ENCODE assay signal across 8 mouse cellular contexts in the genomic region with DNA sequence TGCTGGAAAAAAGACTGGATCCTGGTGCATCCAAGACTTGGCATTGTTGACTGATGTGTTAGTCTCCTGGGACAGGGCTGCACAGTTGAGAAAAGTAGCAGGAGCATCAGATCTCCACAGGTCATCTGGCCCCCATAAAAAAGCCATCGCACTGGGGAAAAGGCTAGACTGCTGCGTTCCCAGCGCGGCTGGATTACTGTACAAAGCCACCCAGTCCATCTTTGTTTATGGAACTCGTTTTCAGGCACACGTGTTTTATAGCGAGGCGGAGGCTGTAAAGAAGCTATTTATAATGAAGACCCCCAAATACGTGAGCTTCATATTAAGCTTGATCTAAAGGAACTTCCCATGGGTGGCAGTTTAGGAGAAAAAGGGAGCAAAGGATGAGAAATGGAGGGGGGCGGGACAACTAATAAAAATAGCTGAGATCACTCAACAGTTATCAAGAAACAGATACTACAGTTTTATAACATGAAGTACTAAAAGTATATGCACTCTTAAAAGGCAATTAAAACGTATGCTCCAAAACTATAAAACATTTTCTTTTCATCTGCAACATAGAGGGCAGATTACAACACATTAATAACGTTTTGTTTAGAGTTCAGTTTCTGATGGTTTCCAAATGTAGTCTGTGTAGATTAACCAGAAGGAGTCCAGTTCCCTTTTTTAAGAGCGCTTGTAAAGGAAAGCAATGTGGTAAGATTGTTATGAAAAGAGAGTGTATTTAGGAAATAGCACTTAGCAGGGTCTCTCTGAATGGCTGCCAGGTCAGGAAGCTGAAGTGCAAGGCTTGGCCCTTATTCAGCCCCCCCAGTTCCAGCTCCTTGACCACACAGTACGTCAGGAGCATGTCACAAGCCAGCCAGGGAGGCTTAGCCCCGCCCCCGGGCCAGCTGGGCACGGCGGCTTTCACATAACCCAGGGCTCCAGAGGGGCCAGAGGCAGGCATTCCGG.
DNase-seq lines count a peak whose midpoint lies in the region; ATAC-seq and TF ChIP-seq lines count a peak whose summit lies in the region.

No protein-coding gene starts in this region.

- peak; percentile 70 for ATAC-seq in heart, postnatal 0 days (ENCODE audit: insufficient read depth, low read depth)
- peak; percentile 89 for ATAC-seq in stomach, embryonic 16.5 days (ENCODE audit: insufficient read depth, low FRiP score)

- H3K9me3 ChIP-seq in heart, postnatal 0 days (replicated peaks; ENCODE audit: control insufficient read depth, low read length) = no peaks in the 10 kb centered on the region
- no peaks in the 10 kb centered on the region for H3K9me3 ChIP-seq in limb, embryonic 10.5 days (replicated peaks)
- no peaks in the 10 kb centered on the region for H3K9me3 ChIP-seq in megakaryocyte, embryonic 14.5 days
- H3K9me3 ChIP-seq in stomach, embryonic 16.5 days (replicated peaks; ENCODE audit: control insufficient read depth, low read length) = no peaks in the 10 kb centered on the region

- peak; percentile 11 to 14 for DNase-seq in cerebellum, adult 18-20 months
- no peak for DNase-seq in cerebellum, adult 11 months
- peak; percentile 98 for DNase-seq in 416B (ENCODE audit: low read depth)
- peak; percentile 80 for DNase-seq in embryo, embryonic 11 days
- DNase-seq in heart, postnatal 0 days (ENCODE audit: low spot score) = peak; percentile 43
- DNase-seq in limb, embryonic 10.5 days (ENCODE audit: low spot score) = peak; percentile 83

- peak overlapping the region; percentile 4; the same call in 1 of the 2 replicates for H3K27ac ChIP-seq in heart, postnatal 0 days (ENCODE audit: low read depth)
- peak overlapping the region; percentile 80 for H3K27ac ChIP-seq in limb, embryonic 10.5 days
- peak overlapping the region; percentile 66 for H3K27ac ChIP-seq in stomach, embryonic 16.5 days (ENCODE audit: low read length)

- peaks cover 12% of the 10 kb centered on the region; the same call in 1 of the 2 replicates for H3K4me1 ChIP-seq in heart, postnatal 0 days (ENCODE audit: control insufficient read depth, insufficient read depth)
- H3K4me1 ChIP-seq in limb, embryonic 10.5 days = peaks cover 69% of the 10 kb centered on the region
- H3K4me1 ChIP-seq in megakaryocyte, embryonic 14.5 days = peaks cover 92% of the 10 kb centered on the region
- peaks cover 4% of the 10 kb centered on the region; the same call in 1 of the 2 replicates for H3K4me1 ChIP-seq in stomach, embryonic 16.5 days (ENCODE audit: control insufficient read depth, insufficient read depth, low read length)

- no peak overlapping the region for H3K4me3 ChIP-seq in heart, postnatal 0 days (ENCODE audit: low read depth, low read length)
- H3K4me3 ChIP-seq in limb, embryonic 10.5 days = peak overlapping the region; percentile 20; the same call in 1 of the 2 replicates
- H3K4me3 ChIP-seq in megakaryocyte, embryonic 14.5 days (replicated peaks) = peak overlapping the region; percentile 65
- no peak overlapping the region for H3K4me3 ChIP-seq in stomach, embryonic 16.5 days (replicated peaks; ENCODE audit: low read length)

- no peaks in the 10 kb centered on the region for H3K36me3 ChIP-seq in heart, postnatal 0 days (replicated peaks; ENCODE audit: control insufficient read depth, insufficient read depth, low read length)
- no peaks in the 10 kb centered on the region for H3K36me3 ChIP-seq in limb, embryonic 10.5 days
- H3K36me3 ChIP-seq in megakaryocyte, embryonic 14.5 days (replicated peaks; ENCODE audit: low read length) = peaks cover 13% of the 10 kb centered on the region
- no peaks in the 10 kb centered on the region for H3K36me3 ChIP-seq in stomach, embryonic 16.5 days (ENCODE audit: control insufficient read depth, insufficient read depth, low read length)

- no peak for TF ChIP-seq EP300 in heart, postnatal 0 days (IDR thresholded peaks at IDR 0.05; ENCODE audit: low read depth)

- TF ChIP-seq CTCF in heart, postnatal 0 days (IDR thresholded peaks at IDR 0.05; ENCODE audit: low read depth) = no peak

- H3K4me2 ChIP-seq in heart, postnatal 0 days (ENCODE audit: low read depth, low read length) = peak overlapping the region; percentile 33; the same call in 1 of the 2 replicates
- peak overlapping the region; percentile 31; the same call in 1 of the 2 replicates for H3K4me2 ChIP-seq in stomach, embryonic 16.5 days (ENCODE audit: low read depth, low read length)

- H3K27me3 ChIP-seq in heart, postnatal 0 days (ENCODE audit: control insufficient read depth, insufficient read depth, low read length) = no peaks in the 10 kb centered on the region
- peaks cover 62% of the 10 kb centered on the region for H3K27me3 ChIP-seq in limb, embryonic 10.5 days (ENCODE audit: low read depth, poor library complexity, severe bottlenecking)
- H3K27me3 ChIP-seq in megakaryocyte, embryonic 14.5 days (replicated peaks) = no peaks in the 10 kb centered on the region
- H3K27me3 ChIP-seq in stomach, embryonic 16.5 days (ENCODE audit: control insufficient read depth, insufficient read depth, low read length) = peaks cover 9% of the 10 kb centered on the region; the same call in 1 of the 2 replicates

- H3K9ac ChIP-seq in heart, postnatal 0 days (replicated peaks; ENCODE audit: low read depth, low read length) = no peak overlapping the region
- no peak overlapping the region for H3K9ac ChIP-seq in stomach, embryonic 16.5 days (ENCODE audit: low read length)

- 51% methylated on average over 19 of the region's 19 CpGs for WGBS in heart, postnatal 0 days
- 36% methylated on average over 19 of the region's 19 CpGs for WGBS in limb, embryonic 10.5 days
- 34% methylated on average over 19 of the region's 19 CpGs for WGBS in stomach, embryonic 16.5 days

Comparison
In these comparisons a context has a peak if more than half of its experiments do, and no peak if none do; other contexts are left out.
1. H3K27ac ChIP-seq: peak in every context shown above with its lines; median percentile 80 in limb, embryonic 10.5 days; 66 in stomach, embryonic 16.5 days; 4 in heart, postnatal 0 days.
2. H3K4me3 ChIP-seq: peak in limb, embryonic 10.5 days (single experiment) and megakaryocyte, embryonic 14.5 days (single experiment); none in heart, postnatal 0 days (single experiment) and stomach, embryonic 16.5 days (single experiment).